Mouse (Mus musculus) erythroblast, embryonic 14.5 days (primary cell): ENCODE results near the gene Dlst.

Experiments used
- GATA1 ChIP-seq: IDR thresholded peaks from 2 replicates; pipeline ENCODE4 v1.6.1; 2012; ENCODE audit warnings: low read length, inconsistent platforms, mixed read lengths
- TAL1 ChIP-seq: IDR thresholded peaks from 3 replicates; pipeline ENCODE4 v1.6.1; 2012; ENCODE audit warnings: low read length, inconsistent platforms, mixed read lengths

GRCm38 (mm10) chr12:85084941-85085340, 25.7 kb upstream of the Dlst start:
- TF ChIP-seq GATA1 = no peak
- TF ChIP-seq TAL1 = no peak
